Mouse (Mus musculus) kidney, postnatal 0 days (tissue): ENCODE measurements around the gene Fam163a. TPM values are rescaled to one million over a fixed set of nuclear protein-coding genes. Genes with fewer than 3 reads are reported as not detected.

Experiments
- ATAC-seq: fragments of 200-750 bp; cut with Nextera tagmentation; replicated peaks from 2 replicates; pipeline ENCODE4 v1.8.0; 2017; ENCODE audit warnings: low read depth, moderate number of reproducible peaks, moderate TSS enrichment, moderate library complexity; ENCODE audit not compliant: low FRiP score
- DNase-seq: peaks from one replicate; pipeline ENCODE4 v3.0.0-alpha.2; 2016; ENCODE audit warnings: low spot score
- H3K27ac ChIP-seq: fragments of 300-500 bp; sonication (generic); 2 replicates; pipeline ENCODE4 v1.5.1; 2014; ENCODE audit warnings: mild to moderate bottlenecking
- H3K27me3 ChIP-seq: fragments of 300-500 bp; sonication (generic); 2 replicates; pipeline ENCODE4 v1.6.1; 2014; ENCODE audit warnings: low read length, mixed read lengths; ENCODE audit not compliant: insufficient read depth
- H3K36me3 ChIP-seq: fragments of 300-500 bp; sonication (generic); 2 replicates; pipeline ENCODE4 v1.6.1; 2014; ENCODE audit warnings: low read length, mixed read lengths; ENCODE audit not compliant: insufficient read depth
- H3K4me1 ChIP-seq: fragments of 300-500 bp; sonication (generic); replicated peaks from 2 replicates; pipeline ENCODE4 v1.6.1; 2014; ENCODE audit warnings: antibody characterized with exemption, low read length, mixed read lengths; ENCODE audit not compliant: insufficient read depth
- H3K4me2 ChIP-seq: fragments of 300-500 bp; sonication (generic); 2 replicates; pipeline ENCODE4 v1.6.1; 2014; ENCODE audit warnings: mild to moderate bottlenecking, low read length, moderate library complexity, mixed read lengths
- H3K4me3 ChIP-seq: fragments of 300-500 bp; sonication (generic); replicated peaks from 2 replicates; pipeline ENCODE4 v1.5.1; 2014; ENCODE audit warnings: low read depth, low read length
- H3K9ac ChIP-seq: fragments of 300-500 bp; sonication (generic); 2 replicates; pipeline ENCODE4 v1.6.1; 2014; ENCODE audit warnings: low read depth, low read length
- H3K9me3 ChIP-seq: fragments of 300-500 bp; sonication (generic); replicated peaks from 2 replicates; pipeline ENCODE4 v1.6.1; 2016; ENCODE audit warnings: low read length, inconsistent platforms, mixed read lengths
- CTCF ChIP-seq: IDR thresholded peaks from 2 replicates; pipeline ENCODE4 v1.5.1; 2016; ENCODE audit warnings: antibody characterized with exemption, low read depth, mild to moderate bottlenecking, moderate library complexity
- WGBS: fragments of 180-500 bp; shearing (Covaris S2); extraction: QIAGEN DNeasy Blood & Tissue Kit; methylation state at CpG from one replicate; pipeline ENCODE4 v1.1.7; 2014; 5-methylcytosine and 5-hydroxymethylcytosine counted together
- polyA plus RNA-seq: library from polyadenylated mRNA; unstranded; fragments of >200 nt; fragmentation: Nextera tagmentation; extraction: Ambion mirVana; gene quantifications from 2 replicates; pipeline ENCODE4 v1.2.1, GENCODE M21; 2015

Fam163a gene
- polyA plus RNA-seq, 1 experiment from 2014 or later = 0.63 TPM

- Histone ChIP-seq H3K36me3 (peaks cover 23% of the 10 kb centered on the region), H3K4me3 (peak within 1 kb of the TSS; percentile 90), H3K4me1 (0 out of 2 replicates have a peak, but pooled peaks cover 5% of the 10 kb centered on the region), H3K9ac (peak within 1 kb of the TSS; percentile 84), H3K27ac (peak within 1 kb of the TSS; percentile 100), H3K9me3 (no peaks in the 10 kb centered on the region), H3K4me2 (peak within 1 kb of the TSS; percentile 73), H3K27me3 (no peaks in the 10 kb centered on the region)
- no peak for TF ChIP-seq CTCF
- WGBS = under 1% methylated on average over 49 of the region's 59 CpGs
- DNase-seq (peak; percentile 90), ATAC-seq (peak; percentile 81)
Observed at GRCm38 (mm10) chr1:156035269-156035929, 169.4 kb downstream of the Fam163a start, which contains the start of gene Tor1aip2. Tor1aip2 (plus strand) TSS chr1:156035403.

DNA sequence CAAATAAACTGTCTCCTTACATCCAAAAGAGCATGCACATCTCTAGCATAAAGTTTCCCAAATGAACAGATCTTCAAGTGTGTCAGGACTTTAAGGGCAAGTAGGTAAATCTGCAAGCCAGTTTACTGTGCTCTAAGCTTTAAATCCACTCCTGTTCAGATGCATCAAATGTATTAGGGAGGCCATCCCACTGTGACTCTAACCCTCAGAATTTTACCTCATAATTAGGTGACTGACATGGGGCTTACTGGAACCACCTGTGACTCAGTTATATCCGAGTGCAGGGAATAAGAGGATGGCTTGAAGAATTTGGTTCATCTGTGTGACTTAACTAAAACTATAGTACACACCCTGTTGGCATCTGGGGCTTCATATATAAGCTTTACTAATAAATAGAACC, 170.2 kb downstream of the Fam163a start:
- H3K4me2 ChIP-seq = peak overlapping the region; percentile 73
- ATAC-seq (no peak), DNase-seq (no peak)
- 0 out of 2 replicates have a peak, but pooled peaks cover 5% of the 10 kb centered on the region for H3K4me1 ChIP-seq
- no peaks in the 10 kb centered on the region for H3K27me3 ChIP-seq
- peak overlapping the region; percentile 100; the same call in 1 of the 2 replicates for H3K27ac ChIP-seq
- WGBS = 21% methylated on average over 1 of the region's 1 CpGs
- no peak for TF ChIP-seq CTCF
- no peaks in the 10 kb centered on the region for H3K9me3 ChIP-seq
- H3K36me3 ChIP-seq = peaks cover 23% of the 10 kb centered on the region
- peak overlapping the region; percentile 84 for H3K9ac ChIP-seq
- peak overlapping the region; percentile 90 for H3K4me3 ChIP-seq

GRCm38 (mm10) chr1:156033921-156034320, 170.9 kb downstream of the Fam163a start:
- no peak for TF ChIP-seq CTCF
- H3K27ac ChIP-seq = no peak overlapping the region
- no peaks in the 10 kb centered on the region for H3K9me3 ChIP-seq
- H3K4me2 ChIP-seq = no peak overlapping the region
- 97% methylated on average over 7 of the region's 7 CpGs for WGBS
- no peak for DNase-seq
- H3K4me3 ChIP-seq = no peak overlapping the region
- no peak for ATAC-seq
- no peaks in the 10 kb centered on the region for H3K27me3 ChIP-seq
- no peak overlapping the region for H3K9ac ChIP-seq
- peaks cover 23% of the 10 kb centered on the region for H3K36me3 ChIP-seq
- 0 out of 2 replicates have a peak, but pooled peaks cover 5% of the 10 kb centered on the region for H3K4me1 ChIP-seq

GRCm38 (mm10) chr1:156028340-156028975, 176.4 kb downstream of the Fam163a start:
- H3K9ac ChIP-seq = no peak overlapping the region
- TF ChIP-seq CTCF = no peak
- no peak for ATAC-seq
- H3K4me2 ChIP-seq = no peak overlapping the region
- H3K36me3 ChIP-seq = peaks cover 25% of the 10 kb centered on the region
- no peak overlapping the region for H3K27ac ChIP-seq
- 74% methylated on average over 4 of the region's 4 CpGs for WGBS
- no peaks in the 10 kb centered on the region for H3K4me1 ChIP-seq
- no peaks in the 10 kb centered on the region for H3K27me3 ChIP-seq
- no peak overlapping the region for H3K4me3 ChIP-seq
- H3K9me3 ChIP-seq = no peaks in the 10 kb centered on the region
- DNase-seq = no peak

- Histone ChIP-seq H3K9ac (no peak overlapping the region), H3K27me3 (no peaks in the 10 kb centered on the region), H3K9me3 (no peaks in the 10 kb centered on the region), H3K36me3 (peaks cover 23% of the 10 kb centered on the region), H3K27ac (no peak overlapping the region), H3K4me2 (no peak overlapping the region), H3K4me3 (no peak overlapping the region), H3K4me1 (no peaks in the 10 kb centered on the region)
- no peak for DNase-seq
- no peak for TF ChIP-seq CTCF
- 89% methylated on average over 3 of the region's 3 CpGs for WGBS
- no peak for ATAC-seq
Observed at GRCm38 (mm10) chr1:156027849-156028248, 177.0 kb downstream of the Fam163a start.

Other genes starting within 250 kb of the Fam163a start
- gene Cep350, start 231.8 kb downstream of the Fam163a start, polyA plus RNA-seq = 7.0 and 7.9 TPM in 2 replicates
- gene Tor1aip2, start 169.6 kb downstream of the Fam163a start, polyA plus RNA-seq = 89.4 and 92.5 TPM in 2 replicates
- gene Tor1aip1, start 168.5 kb downstream of the Fam163a start, polyA plus RNA-seq = 54.7 and 55.2 TPM in 2 replicates
- 4.5 and 4.7 TPM in 2 replicates for gene Tdrd5, start 98.6 kb upstream of the Fam163a start, polyA plus RNA-seq
- 62.5 and 64.3 TPM in 2 replicates for gene Nphs2, start 105.7 kb upstream of the Fam163a start, polyA plus RNA-seq
- gene Gm2000, start 161.0 kb upstream of the Fam163a start, polyA plus RNA-seq = 763 and 841 TPM in 2 replicates
- gene Axdnd1, start 216.1 kb upstream of the Fam163a start, polyA plus RNA-seq = 0.11 and 0.27 TPM in 2 replicates